Mouse (Mus musculus) heart, postnatal 0 days (tissue): ENCODE results near the gene Slc35e2. TPM values are rescaled to one million over a fixed set of nuclear protein-coding genes. Genes with fewer than 3 reads are reported as not detected.
A peak's percentile ranks its signal among the peaks of the same experiment; 100 is the strongest.
"Not testable (repeated sequence)": the region's sequence is repeated elsewhere in the genome, so short reads cannot be mapped to it uniquely, and the experiment has no call there.

ENCODE experiments used
- ATAC-seq: fragments of 200-750 bp; cut with Nextera tagmentation; 2 replicates; pipeline ENCODE4 v1.8.0; 2017; ENCODE audit warnings: low read depth, moderate number of reproducible peaks, moderate library complexity; ENCODE audit not compliant: insufficient read depth
- DNase-seq: peaks from one replicate; pipeline ENCODE4 v3.0.0-alpha.2; 2016; ENCODE audit warnings: low spot score
- H3K27ac ChIP-seq: fragments of 300-500 bp; sonication (generic); 2 replicates; pipeline ENCODE4 v1.5.1; 2014; ENCODE audit warnings: low read depth, mild to moderate bottlenecking
- H3K27me3 ChIP-seq: fragments of 300-500 bp; sonication (generic); 2 replicates; pipeline ENCODE4 v1.6.1; 2014; ENCODE audit warnings: low read length, mixed read lengths; ENCODE audit not compliant: control insufficient read depth, insufficient read depth
- H3K36me3 ChIP-seq: fragments of 300-500 bp; sonication (generic); replicated peaks from 2 replicates; pipeline ENCODE4 v1.6.1; 2014; ENCODE audit warnings: low read length, mixed read lengths; ENCODE audit not compliant: control insufficient read depth, insufficient read depth
- H3K4me1 ChIP-seq: fragments of 300-500 bp; sonication (generic); 2 replicates; pipeline ENCODE4 v1.6.1; 2014; ENCODE audit warnings: antibody characterized with exemption; ENCODE audit not compliant: control insufficient read depth, insufficient read depth
- H3K4me2 ChIP-seq: fragments of 300-500 bp; sonication (generic); 2 replicates; pipeline ENCODE4 v1.6.1; 2014; ENCODE audit warnings: low read depth, mild to moderate bottlenecking, low read length, moderate library complexity
- H3K4me3 ChIP-seq: fragments of 300-500 bp; sonication (generic); 2 replicates; pipeline ENCODE4 v1.5.1; 2014; ENCODE audit warnings: low read depth, low read length
- H3K9ac ChIP-seq: fragments of 300-500 bp; sonication (generic); replicated peaks from 2 replicates; pipeline ENCODE4 v1.6.1; 2014; ENCODE audit warnings: low read depth, low read length, mixed read lengths
- H3K9me3 ChIP-seq: fragments of 300-500 bp; sonication (generic); replicated peaks from 2 replicates; pipeline ENCODE4 v1.6.1; 2016; ENCODE audit warnings: low read length; ENCODE audit not compliant: control insufficient read depth
- CTCF ChIP-seq: IDR thresholded peaks from 2 replicates; pipeline ENCODE4 v1.5.1; 2016; ENCODE audit warnings: antibody characterized with exemption, control low read depth, low read depth
- EP300 ChIP-seq: IDR thresholded peaks from 2 replicates; pipeline ENCODE4 v1.6.1; 2016; ENCODE audit warnings: antibody characterized with exemption, low read depth
- WGBS: fragments of 180-500 bp; shearing (Covaris S2); extraction: QIAGEN DNeasy Blood & Tissue Kit; methylation state at CpG from one replicate; pipeline ENCODE4 v1.1.7; 2014; 5-methylcytosine and 5-hydroxymethylcytosine counted together
- polyA plus RNA-seq: library from polyadenylated mRNA; unstranded; fragments of >200 nt; fragmentation: Nextera tagmentation; extraction: Ambion mirVana; gene quantifications from 2 replicates; pipeline ENCODE4 v1.2.1, GENCODE M21; 2015
- total RNA-seq: library from RNA; depleted of rRNA; stranded (reverse); fragments of >200 nt; gene quantifications from 2 replicates; pipeline ENCODE4 v1.2.3, GENCODE M21; 2014; ENCODE audit warnings: low replicate concordance

Gene Slc35e2
- total and polyA plus RNA-seq, 2 experiments from 2014 or later = 4.4 to 11.8 TPM

DNA sequence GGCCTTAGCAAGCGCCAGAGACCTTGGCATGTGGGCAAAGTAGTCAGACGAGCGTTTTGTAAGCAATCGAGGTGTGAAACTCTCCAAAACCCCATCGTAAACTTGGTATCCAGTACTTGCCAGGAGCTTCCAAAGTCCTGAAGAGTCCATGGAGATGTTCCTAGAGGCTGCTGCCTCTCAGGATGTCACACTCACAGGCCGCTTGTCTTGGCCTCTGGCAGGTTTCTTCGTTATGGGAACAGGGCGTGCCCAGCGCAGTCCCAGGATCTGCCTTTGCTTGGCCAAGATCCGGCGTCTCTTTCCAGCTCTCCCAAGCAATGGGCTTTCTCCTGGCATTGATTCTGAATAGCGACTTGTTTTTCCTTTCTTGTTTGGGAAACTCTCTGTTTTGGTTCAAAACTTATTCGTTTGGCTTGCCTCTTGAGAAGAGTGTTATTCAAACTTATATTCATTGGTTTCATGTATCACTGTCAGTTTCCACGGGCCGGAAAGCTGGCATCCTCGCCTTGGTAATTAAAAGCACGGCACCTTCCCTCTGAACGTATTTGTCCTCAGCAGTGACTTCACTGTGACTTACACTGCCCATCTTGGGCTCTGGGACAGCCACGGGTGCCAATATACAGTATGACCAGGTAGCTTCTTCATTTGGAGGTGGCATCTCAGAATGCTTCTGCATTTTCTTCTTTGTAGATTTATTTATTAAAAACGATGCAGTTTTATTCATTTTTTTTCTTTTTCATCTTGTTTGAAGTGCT lies 36.7 kb upstream of the Slc35e2 start:
- peaks cover 39% of the 10 kb centered on the region for H3K4me1 ChIP-seq

DNA sequence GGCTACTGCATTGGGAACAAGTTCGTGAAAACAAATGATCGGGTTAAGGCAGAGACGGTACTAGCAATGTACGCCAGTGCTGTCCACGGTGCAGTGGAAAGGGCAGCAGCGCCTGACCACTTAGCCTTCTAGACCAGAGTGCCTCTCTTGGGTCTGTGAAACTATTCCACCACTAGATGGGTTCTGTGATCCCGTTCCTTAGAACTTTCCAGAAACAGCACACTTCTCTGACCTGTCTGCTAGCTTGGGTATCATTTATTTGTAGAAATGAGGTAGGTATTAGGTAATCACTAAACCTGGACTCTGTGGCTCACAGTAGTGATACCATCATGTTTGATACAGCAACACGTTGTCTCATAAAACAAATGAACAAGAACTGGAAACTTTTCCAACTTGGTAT lies 34.7 kb upstream of the Slc35e2 start:
- peaks cover 25% of the 10 kb centered on the region for H3K4me1 ChIP-seq
- WGBS = 62% methylated on average over 8 of the region's 8 CpGs
- no peaks in the 10 kb centered on the region for H3K9me3 ChIP-seq
- H3K4me3 ChIP-seq = no peak overlapping the region
- no peaks in the 10 kb centered on the region for H3K36me3 ChIP-seq
- H3K9ac ChIP-seq = no peak overlapping the region
- TF ChIP-seq EP300 (no peak), CTCF (no peak)
- DNase-seq (no peak), ATAC-seq (no peak)
- H3K27ac ChIP-seq = no peak overlapping the region
- no peak overlapping the region for H3K4me2 ChIP-seq
- no peaks in the 10 kb centered on the region for H3K27me3 ChIP-seq

More for the DNA sequence above, 36.7 kb upstream of the Slc35e2 start:
- H3K9me3 ChIP-seq = no peaks in the 10 kb centered on the region
- DNase-seq = no peak
- H3K27me3 ChIP-seq = no peaks in the 10 kb centered on the region
- peak overlapping the region; percentile 94 for H3K27ac ChIP-seq
- peak overlapping the region; percentile 68 for H3K4me3 ChIP-seq
- TF ChIP-seq EP300 (no peak), CTCF (no peak)
- peak overlapping the region; percentile 90 for H3K4me2 ChIP-seq
- WGBS = 11% methylated on average over 20 of the region's 20 CpGs
- H3K36me3 ChIP-seq = peaks cover 10% of the 10 kb centered on the region
- peak overlapping the region; percentile 68 for H3K9ac ChIP-seq
- ATAC-seq = no peak

DNA sequence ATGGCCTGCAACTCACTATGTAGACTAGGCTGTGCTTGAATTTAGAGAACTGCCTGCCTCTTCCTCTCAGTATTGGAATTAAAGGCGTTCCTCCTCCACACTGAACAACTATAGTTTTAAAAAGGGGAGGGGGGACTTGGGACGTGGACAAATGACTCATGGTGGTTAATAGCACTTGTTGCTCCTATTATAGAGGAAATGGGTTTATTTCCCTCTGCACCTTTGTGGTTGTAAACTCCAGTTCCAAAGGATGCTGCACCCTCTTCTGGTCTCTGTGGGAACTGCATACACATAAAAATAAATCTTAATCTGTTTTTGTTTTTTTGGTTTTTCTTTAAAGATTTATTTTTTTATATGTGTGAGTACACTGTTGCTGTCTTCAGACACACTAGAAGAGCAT lies 33.0 kb upstream of the Slc35e2 start:
- DNase-seq = peak; percentile 36
- H3K36me3 ChIP-seq = no peaks in the 10 kb centered on the region

GRCm38 (mm10) chr4:155568632-155569370 lies 32.4 kb upstream of the Slc35e2 start:
- DNase-seq (no peak), ATAC-seq (no peak)
- no peak overlapping the region for H3K27ac ChIP-seq
- H3K9me3 ChIP-seq = no peaks in the 10 kb centered on the region
- H3K4me2 ChIP-seq = no peak overlapping the region
- H3K9ac ChIP-seq = no peak overlapping the region
- peaks cover 14% of the 10 kb centered on the region for H3K4me1 ChIP-seq
- WGBS = 82% methylated on average over 7 of the region's 7 CpGs
- H3K4me3 ChIP-seq = no peak overlapping the region
- no peaks in the 10 kb centered on the region for H3K36me3 ChIP-seq
- TF ChIP-seq EP300 = no peak
- TF ChIP-seq CTCF = no peak
- no peaks in the 10 kb centered on the region for H3K27me3 ChIP-seq

More for the DNA sequence above, 33.0 kb upstream of the Slc35e2 start:
- Histone ChIP-seq H3K4me3 (no peak overlapping the region), H3K4me1 (peaks cover 14% of the 10 kb centered on the region), H3K27ac (no peak overlapping the region), H3K9ac (no peak overlapping the region), H3K4me2 (no peak overlapping the region), H3K27me3 (no peaks in the 10 kb centered on the region), H3K9me3 (no peaks in the 10 kb centered on the region)
- TF ChIP-seq EP300 (no peak), CTCF (peak; percentile 77)
- 40% methylated on average over 2 of the region's 2 CpGs for WGBS
- no peak for ATAC-seq

DNA sequence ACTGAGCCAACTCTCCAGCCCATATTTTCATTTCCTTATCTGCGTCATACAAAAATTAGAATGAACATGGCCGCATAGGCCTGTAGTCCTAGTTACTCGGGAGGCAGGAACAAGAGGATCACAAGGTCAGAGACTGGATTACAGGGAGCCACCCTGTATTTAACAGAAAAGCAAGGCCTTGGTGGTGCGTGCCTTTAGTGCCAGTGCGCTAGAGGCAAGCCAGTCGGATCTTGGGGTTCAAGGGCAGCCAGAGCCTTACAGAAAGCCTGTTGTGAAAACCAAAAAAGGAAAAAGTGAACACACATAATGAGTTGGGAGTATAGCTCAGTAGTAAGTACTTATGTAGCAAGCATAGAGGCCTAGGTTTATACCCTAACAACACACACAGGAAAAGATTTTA lies 31.4 kb upstream of the Slc35e2 start:
- no peaks in the 10 kb centered on the region for H3K27me3 ChIP-seq
- H3K9me3 ChIP-seq = no peaks in the 10 kb centered on the region
- WGBS = 83% methylated on average over 6 of the region's 6 CpGs
- H3K4me2 ChIP-seq = no peak overlapping the region
- ATAC-seq (no peak), DNase-seq (no peak)
- no peak overlapping the region for H3K27ac ChIP-seq
- no peak overlapping the region for H3K4me3 ChIP-seq
- peaks cover 8% of the 10 kb centered on the region for H3K4me1 ChIP-seq
- no peaks in the 10 kb centered on the region for H3K36me3 ChIP-seq
- no peak overlapping the region for H3K9ac ChIP-seq
- TF ChIP-seq EP300 = no peak
- no peak for TF ChIP-seq CTCF

- not testable (repeated sequence) for H3K36me3 ChIP-seq, H3K9ac ChIP-seq, H3K4me2 ChIP-seq, H3K4me3 ChIP-seq, H3K4me1 ChIP-seq, DNase-seq, ATAC-seq, H3K27ac ChIP-seq, H3K9me3 ChIP-seq, H3K27me3 ChIP-seq
- 89% methylated on average over 11 of the region's 11 CpGs for WGBS
Measured at GRCm38 (mm10) chr4:155570315-155570714, 30.9 kb upstream of the Slc35e2 start.
